Mouse (Mus musculus) kidney, adult 8-10 months (tissue): ENCODE data around the gene Fdxr.

Experiments
- DNase-seq, 2 experiments: peaks; one replicate each; pipeline ENCODE4 v3.0.0; 2022

Gene Fdxr

DNA sequence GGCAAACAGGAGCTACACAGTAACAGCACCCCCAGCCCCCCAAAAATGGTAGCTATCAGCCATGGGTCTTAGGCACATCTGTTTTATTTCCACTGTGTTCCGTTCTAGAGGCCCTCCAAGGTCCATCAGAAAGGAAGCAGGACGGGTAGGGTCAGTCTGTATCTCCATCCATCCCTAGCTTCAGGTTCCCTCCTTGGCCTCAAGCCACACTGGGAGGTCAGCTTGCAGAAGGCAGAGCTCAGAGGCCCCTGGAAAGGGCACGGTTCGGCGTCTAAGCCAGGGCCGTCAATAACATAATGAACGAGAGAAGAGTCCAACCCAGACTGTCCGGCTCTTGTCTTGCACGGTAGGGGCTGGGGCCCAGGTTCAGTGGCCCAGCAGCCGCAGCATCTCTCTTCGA, 8.9 kb downstream of the Fdxr start:
- no peak for DNase-seq

DNA sequence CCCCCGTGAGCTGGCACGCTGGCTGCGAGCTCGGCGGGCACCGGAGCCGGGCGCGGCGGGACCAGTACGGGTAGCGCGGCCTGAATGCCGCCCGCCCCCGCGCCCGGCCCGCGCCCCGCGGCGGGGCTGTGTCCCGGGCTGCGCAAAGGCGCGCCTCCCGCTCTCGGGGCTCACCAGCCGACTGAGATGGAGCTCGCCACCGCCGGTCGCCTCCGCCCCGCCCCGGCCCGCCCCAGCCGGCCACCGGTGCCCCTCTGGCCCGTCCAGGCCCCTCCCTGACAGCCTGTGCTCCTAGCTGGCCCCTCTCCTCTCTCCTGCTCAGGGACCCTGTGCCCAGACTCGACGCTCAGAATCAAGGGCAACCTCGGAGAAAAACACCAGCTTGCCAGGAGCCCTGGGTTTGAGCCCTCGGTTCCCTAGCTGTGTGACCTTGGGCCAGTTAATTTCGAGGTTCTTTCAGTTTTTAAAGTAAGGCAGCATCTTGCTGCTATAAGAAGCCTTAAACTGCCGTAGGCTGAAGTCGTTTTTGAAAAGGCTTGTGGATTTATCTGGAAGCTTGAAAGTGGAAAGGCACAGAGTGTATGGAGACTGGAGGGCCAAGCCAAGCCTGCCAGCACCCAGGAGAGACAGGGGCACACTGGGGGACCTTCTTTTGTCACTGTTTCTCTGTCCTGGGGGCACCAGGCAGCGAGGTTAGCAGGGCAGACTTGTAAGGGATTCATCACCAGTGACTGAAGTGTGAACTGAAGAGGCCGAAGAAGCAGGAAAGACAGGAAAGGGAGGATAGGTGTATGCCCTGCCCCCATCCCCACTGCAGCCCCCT, 9.6 kb downstream of the Fdxr start, which contains the start of gene Grin2c:
Gene Grin2c (minus strand): TSS at position 183 of the 823 bp plus-strand sequence.
- no peak for DNase-seq

DNA sequence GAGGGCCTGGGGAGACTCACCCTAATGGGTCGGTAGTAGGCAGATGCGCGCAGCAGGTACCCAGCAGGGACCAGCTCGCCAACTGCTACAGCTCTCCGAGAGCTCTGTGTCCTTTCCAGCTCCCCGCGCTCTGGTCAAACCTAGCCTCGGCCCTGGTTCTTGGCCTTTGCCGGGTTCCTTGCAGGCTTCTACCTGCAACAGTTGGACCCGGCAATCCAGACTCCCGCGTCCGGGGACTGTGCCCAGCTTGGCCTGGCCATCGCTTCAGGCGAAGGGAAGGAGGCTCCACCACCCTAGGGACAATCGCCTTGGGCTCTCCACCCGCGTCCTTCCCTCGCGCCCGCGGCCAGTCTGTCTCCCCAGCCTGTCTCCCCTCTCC, 10.5 kb downstream of the Fdxr start:
- DNase-seq = no peak

DNA sequence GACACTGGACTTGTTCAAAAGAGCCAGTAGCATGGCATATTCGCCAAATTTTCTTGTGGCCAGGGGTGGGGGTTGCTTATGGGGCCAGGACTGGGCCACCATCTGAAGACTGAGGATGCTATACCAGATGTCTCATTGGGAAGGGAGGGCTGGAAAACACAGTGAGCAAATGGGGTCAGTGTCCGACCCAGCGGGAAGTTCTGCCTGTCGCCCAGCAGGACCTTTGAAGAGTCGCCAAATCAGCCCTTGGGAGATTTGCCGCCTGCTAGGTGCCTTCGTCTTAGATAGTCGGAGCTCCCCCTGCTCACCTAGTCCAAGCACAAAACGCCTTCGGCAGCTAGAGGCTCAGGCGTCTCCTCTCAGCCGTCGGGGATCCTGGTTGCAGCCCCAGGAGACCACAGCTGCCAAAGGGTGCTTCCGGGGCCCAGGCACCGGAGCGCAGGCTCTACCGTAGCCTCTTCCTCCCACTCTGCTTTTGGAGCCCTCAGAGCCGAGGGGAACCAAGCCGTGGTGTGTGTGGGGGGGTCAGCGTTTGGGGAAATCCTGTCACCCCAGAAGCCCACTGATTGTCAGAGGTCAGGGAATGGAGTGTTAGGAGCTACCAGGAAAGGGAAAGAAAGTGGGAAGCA, 11.0 kb downstream of the Fdxr start:
- no peak for DNase-seq

DNA sequence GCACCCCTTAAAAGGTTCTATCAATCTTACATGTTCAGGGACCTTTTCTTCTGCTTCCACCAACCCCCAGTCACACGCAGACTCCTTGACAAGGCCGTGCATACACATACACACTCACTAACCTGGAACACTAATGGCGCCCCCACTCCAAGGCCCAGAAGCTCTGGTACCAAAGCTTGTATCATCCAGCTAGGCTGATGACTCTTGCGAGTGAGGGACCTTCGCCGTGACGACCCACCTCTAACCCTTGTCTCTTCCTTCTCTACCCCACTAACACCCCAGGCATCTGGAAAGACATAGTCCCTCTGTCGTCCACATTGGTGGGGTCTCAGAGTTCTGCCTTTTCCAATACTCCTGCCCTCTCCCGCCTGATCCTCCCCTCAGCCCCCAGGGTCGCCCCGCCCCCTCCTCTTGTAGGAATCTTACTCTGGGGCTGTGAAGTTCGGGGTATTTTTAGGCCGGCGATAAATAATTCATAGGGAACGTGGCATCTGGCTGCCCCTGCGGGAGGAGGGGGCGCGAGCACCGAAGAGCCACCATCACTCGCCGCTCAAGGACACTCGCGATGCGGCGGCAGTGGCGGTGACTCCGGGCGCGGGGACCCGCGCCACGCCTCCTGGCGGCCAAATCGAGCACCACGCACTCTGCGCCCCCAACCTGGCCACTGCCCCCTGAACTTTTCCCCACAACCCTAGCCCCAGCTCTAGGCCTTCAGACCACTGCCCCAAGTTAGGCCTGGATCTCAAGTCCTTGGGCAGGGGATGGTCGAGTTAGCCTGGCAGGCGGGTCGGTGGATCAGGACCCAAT, 11.8 kb downstream of the Fdxr start:
- DNase-seq = no peak

DNA sequence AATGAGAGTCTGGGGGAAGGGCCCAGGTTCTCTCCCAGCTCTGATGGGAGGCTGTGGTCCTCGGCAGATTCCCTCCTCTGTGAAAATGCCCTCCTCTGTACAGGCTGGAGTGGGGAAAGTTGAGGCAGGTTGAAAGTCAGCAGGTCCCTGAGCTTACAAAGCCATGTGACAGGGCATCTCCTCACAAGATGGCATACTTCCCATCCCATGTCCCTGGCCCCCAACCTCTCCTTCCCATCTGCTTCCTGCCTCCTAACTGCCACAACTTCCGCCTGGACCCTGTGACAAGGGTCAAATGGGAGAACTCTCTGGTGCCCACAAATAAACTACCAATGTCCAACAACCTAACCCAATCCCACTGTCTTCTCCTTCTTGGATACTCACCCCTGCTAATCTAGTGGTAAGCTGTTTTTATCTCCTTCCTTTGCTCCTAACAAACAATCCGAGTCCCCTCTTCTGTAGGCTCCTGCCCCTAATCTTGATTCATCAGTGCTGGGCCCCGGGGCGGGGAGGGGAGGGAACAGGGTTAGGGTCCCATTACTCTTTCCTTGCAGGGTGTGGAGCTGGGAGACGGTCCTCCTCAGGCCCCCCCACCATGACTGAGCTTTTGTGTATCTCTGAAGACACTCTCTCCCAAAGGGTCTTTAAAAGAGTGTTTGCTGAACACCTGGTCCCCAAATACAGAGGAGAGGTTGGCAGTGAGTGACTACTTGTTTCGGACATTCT, 12.6 kb downstream of the Fdxr start:
- no peak for DNase-seq

DNA sequence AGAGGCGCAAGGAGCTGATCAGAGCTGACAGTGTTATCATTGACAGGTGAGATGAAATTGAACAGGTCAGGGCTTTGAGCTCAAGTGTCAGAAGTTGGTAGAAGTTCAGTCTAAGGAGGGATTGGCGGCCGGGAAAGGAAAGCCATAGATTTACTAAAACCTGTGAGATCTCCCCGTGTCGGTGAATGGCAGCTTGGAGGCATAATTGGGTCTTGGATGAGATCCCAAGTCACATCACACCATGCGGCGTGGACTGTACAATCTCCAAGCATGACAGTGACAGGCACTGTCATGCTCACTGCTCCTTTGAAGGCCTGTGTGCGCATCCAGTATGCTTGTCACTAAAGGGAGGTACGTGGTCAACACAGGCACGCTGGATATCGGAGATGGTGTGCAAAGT, 13.9 kb downstream of the Fdxr start:
- no peak for DNase-seq

DNA sequence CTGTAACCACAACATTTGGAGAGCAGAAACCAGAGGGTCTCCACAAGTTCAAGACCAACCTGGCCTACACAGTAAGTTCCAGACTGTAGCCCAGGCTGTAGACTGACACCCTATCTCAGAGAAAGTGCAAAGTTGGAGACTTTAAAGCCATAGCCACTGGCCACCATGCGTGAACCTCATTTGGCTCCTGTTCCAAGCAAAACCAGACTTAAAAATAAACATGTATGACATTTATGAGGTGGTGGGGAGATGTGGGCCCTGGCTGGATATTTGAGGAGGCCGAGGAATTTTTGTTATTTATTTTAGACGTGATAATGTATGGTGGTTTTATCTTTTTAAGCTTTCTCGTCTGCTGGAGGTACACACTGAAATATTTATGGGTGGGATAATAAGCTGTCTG, 17.7 kb downstream of the Fdxr start:
- DNase-seq = no peak

DNA sequence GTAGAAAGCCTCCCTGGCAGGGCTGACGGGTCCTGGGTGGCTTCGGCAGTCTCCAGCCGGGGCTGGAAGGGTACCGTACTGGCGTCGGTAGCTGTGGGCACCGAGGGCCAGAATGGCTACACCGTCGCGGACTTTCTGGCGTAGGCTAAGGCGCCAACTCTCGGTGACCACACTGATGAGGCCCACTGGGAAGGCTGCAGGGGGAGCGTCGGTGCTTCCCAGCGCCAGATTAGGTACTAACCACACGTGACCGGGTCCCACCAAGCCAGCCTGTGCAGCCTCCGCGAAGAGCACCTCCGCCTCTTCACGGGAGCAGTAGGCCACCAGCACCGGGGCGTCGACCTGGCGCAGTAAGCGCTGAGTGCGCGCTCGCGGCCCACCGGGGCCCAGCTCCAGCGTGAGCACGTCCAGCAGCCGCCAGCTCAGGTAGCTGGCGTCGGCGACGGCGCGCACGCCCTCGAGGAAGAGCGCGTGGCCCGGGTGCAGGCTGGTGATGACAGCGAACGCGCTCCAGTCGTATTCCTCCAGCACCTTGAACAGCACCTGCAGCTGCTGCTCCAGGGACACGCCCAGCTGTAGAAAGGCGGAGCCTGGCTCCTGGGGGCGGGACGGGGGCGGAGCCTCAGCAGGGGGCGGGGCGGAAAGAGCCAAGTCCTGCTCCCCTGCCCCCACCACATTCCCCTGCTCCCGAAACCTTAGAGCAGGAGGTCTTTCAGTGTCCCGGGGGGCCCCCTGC, 18.9 kb downstream of the Fdxr start:
- peak in 1 of 2 experiments; percentile 27 for DNase-seq

DNA sequence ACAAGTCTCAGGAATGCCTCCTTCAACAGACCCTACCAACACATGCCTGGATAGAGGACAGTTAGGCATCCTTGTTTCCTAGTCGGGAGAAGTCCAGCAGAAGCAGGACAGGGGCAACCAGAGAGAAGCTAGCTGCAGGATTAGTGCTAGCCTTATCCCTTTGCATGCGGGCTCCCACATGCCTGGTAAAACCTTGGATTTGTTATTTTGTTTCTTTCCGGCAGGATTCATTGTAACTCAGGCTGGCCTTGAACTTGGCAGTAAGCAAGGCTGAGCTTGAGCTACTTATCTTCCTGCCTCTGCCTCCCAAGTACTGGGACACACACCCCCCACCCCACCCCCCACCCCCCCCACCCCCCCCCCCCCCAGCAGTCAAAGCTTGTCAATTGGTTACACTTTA, 25.6 kb downstream of the Fdxr start:
- no peak for DNase-seq

DNA sequence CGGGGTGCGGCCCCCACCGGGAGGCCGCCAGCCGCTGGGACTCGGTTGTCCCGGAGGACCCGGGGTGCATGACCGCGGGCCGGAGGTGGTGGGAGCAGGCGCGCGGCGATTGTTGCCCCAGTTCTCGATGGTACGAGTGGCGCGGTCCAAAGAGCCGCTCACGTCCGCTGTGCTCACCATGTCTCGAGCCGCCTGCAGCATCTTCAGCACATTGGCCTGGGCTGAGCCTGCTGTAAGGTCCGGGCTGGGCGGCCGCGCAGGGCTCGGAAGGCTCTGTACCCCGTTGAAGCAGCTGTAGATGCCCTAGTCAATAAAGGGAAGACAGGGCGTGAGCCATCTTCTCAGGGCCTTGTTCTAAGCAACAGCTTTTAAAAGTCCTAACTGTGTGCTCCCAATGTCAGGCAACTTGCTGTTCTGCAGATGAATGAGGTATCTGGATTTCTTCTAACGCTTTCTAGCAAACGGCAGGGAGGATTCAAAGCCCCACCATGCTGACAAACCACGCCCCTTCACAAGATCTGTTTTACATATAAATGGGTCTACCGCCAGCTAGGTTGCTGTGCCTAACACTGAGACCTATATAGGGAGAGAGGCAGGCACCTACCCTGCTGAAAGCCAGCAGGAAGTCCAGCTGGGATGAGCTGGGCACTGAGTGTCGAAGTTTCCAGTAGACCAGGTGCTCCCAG, 26.3 kb downstream of the Fdxr start:
- DNase-seq = no peak

DNA sequence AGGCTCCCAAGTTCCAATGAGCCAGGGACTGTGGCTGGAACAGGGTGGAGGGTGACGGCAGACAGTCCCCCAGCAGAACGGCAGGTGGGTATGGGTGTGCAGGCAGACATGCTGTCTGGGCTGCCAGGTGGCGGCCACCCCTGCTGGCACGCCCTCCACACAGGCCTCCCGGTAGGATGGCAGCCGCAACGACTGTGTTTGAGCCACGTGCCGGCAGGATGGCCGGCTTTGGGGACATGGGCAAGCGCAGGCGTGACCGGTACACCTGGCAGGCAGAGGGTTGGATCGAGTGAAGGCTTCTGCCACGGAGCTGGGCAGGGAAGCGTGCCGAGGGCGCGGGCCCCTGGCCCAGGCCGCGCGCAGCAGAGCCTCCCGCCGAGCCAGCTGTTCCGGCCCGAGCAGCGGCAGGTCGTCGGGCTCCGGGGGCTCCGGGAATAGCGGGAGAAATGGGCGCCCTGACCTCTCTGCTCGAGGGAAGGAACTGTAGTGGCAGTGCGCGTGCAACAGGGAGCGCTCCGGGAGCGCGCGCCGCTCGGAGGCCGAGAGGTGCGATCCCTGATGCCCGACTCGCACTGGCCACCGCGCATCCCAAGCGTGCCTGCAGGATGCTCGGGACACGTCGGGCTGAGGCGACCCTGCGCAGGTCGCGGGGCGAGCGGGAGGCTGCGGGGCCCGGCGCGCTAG, 27.0 kb downstream of the Fdxr start:
- no peak for DNase-seq

DNA sequence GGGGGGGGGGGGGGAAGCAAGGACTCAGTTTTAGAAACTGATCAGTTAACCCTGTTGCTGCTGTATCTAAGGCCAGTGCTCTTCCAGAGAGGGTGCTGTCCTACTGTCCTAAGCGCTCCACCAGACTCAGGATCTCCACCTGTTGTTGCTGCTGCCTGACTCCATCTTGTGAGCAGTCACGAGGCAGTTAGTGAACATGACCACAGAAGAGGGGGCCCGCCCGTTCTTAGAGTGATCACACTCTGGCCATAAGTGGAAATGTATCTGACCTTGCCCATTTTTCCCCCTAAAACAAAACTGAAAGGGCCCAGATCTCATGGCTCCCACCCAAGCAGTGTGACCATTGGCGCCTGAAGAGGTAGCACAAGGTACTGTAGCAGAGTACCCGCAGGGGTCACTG, 28.9 kb downstream of the Fdxr start:
- DNase-seq = no peak

DNA sequence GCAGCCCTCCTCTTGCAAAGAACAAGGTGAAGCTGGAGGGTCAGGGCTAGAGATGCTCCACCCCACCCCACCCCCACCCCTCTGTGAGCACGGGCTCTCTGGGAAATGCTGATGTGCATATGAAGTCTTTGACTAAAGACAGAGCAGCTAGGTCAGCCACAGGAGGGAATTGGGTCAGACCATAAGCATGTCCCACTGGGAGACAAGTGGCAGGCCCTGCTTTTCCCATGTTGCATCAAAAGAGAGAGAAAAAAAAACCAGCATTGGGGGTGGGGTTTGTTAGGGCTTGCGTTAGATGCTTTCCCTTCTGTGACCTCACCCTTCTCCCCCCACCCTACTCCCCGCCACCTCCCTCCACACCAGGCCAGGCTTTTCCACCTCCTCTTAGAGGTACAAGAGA, 29.6 kb downstream of the Fdxr start:
- DNase-seq = no peak

DNA sequence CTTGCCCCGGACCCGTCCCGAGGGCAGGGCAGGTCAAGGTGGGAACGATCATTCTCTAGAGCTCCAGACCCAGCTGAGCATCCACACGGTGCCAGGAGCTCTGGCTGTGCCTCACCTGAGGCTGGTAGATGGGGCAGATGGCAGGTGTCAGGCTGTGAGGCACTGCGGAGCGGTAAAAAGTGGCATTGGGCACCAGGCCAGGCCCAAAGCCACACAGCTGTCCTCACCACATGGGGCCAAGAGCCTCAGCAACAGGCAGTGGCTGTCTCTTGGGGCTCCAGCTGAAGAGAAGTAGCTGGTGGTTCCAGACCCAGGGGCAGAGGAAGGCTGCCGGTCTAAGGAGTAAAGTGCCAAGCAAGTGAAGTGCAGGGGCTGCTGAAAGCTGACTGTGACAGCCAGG, 30.5 kb downstream of the Fdxr start:
- DNase-seq = no peak

DNA sequence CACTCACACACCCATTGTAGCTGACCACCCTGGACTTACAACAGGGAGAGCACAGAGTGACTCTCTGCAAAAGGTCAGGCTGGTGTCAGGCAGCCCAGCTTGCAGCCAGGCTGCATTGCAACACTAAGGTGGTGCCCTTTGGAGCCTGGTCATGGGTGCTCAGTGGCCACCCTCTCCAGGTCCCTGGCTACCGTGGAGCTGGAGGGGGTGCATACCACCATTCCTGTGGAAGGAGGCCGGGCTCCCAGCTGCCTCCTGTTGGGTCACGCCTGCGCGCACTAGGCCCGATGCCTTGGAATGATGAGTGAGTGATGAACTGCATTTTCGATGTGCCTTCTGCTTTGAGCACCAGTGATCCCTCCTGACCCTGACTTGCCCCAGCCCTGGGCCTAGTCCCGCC, 32.0 kb downstream of the Fdxr start:
- peak; percentile 17 to 54 for DNase-seq

DNA sequence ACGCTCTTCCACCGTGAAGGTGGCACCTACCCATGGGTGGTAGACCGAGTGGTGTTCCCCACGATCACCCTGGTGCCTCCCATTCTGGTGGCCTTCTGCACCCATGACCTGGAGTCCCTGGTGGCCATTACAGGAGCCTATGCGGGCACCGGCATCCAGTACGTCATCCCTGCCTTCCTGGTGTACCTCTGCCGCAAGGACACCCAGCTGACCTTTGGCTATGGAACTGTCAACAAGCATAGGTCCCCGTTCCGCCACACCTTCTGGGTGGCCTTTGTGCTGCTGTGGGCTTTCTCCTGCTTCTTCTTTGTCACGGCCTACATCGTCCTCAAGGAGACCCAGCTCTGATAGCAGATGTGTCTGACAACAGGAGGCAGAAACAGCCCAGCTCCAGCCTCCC, 33.1 kb downstream of the Fdxr start:
- DNase-seq = no peak

DNA sequence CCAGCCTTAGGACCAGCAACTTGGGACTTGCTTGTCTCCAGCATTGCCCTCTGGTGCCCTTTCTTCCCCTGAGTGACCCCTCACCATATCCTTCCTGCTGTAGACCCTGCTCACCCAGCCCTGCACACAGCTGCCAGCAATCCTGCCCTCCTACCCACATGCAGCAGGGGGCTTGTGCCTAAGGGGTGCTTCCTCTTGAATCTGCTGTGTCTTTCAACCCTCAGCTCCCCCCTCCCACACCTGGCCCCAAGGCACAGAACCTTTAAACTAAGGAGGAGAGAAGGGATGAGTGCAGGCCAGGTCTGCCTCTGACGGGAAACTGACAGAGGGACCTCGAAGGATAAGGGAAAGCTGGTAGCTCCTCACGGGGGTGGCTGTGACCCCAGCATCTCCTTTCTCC, 34.1 kb downstream of the Fdxr start:
- DNase-seq = no peak

DNA sequence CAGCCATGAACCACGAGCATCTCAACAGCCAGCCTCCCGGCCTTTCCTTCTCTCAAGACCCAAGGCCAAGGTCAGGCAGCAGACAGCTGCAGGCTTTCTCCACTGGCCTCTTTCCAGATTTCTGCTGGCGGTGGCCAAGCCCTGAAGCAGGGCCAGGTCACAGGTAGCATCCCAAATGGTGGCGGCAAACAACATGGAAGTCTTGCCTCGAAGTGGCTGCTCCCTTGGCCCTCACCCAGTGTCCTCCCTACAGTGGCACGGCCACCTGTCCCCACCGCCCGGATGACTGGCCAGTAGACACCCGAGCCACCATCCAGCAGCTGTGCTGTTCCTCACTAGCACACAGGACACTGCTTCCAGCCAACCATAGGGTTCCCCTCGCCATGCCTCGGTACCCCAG, 35.4 kb downstream of the Fdxr start:
- no peak for DNase-seq

DNA sequence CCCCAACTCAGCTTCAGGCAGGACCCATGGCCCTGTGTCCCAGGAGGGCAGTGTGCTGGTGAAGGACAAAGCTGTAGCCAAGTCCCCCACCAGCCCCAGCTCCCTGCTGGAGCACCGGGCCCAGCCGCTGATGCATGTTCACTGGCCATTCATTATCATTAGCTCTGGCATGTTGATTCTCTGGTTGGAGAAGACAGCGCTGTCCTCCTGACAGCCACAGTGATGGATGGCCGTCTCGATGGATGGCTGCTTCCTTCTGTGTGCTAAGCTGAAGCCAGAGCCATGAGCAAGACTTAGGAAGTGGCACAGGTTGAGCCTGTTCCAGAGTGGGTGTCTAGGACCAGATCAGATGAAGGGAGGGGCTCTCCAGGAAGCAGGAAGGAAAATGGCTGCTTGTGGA, 40.3 kb downstream of the Fdxr start:
- DNase-seq = no peak
